Mouse (Mus musculus) neural tube, embryonic 13.5 days (tissue): ENCODE results near the gene Sipa1l1. TPM values are rescaled to one million over a fixed set of nuclear protein-coding genes. Genes with fewer than 3 reads are reported as not detected.

Source experiments
- ATAC-seq: fragments of 200-750 bp; cut with Nextera tagmentation; 2 replicates; pipeline ENCODE4 v1.8.0; 2017; ENCODE audit warnings: low read depth, mild to moderate bottlenecking, moderate TSS enrichment, moderate library complexity
- H3K27ac ChIP-seq: fragments of 300-500 bp; sonication (generic); replicated peaks from 2 replicates; pipeline ENCODE4 v1.5.1; 2015; ENCODE audit warnings: moderate library complexity, mild to moderate bottlenecking, inconsistent platforms
- H3K27me3 ChIP-seq: fragments of 300-500 bp; sonication (generic); 2 replicates; pipeline ENCODE4 v1.6.1; 2015; ENCODE audit warnings: mild to moderate bottlenecking, inconsistent platforms
- H3K36me3 ChIP-seq: fragments of 300-500 bp; sonication (generic); 2 replicates; pipeline ENCODE4 v1.6.1; 2015; ENCODE audit warnings: mild to moderate bottlenecking, inconsistent platforms
- H3K4me1 ChIP-seq: fragments of 300-500 bp; sonication (generic); replicated peaks from 2 replicates; pipeline ENCODE4 v1.6.1; 2015; ENCODE audit warnings: inconsistent platforms
- H3K4me2 ChIP-seq: fragments of 300-500 bp; sonication (generic); 2 replicates; pipeline ENCODE4 v1.6.1; 2015; ENCODE audit warnings: inconsistent platforms, mild to moderate bottlenecking, moderate library complexity
- H3K4me3 ChIP-seq: fragments of 300-500 bp; sonication (generic); 2 replicates; pipeline ENCODE4 v1.5.1; 2015; ENCODE audit warnings: mild to moderate bottlenecking, inconsistent platforms
- H3K9ac ChIP-seq: fragments of 300-500 bp; sonication (generic); 2 replicates; pipeline ENCODE4 v1.6.1; 2015; ENCODE audit warnings: moderate library complexity, mild to moderate bottlenecking, inconsistent platforms
- H3K9me3 ChIP-seq: fragments of 300-500 bp; sonication (generic); 2 replicates; pipeline ENCODE4 v1.6.1; 2016; ENCODE audit warnings: inconsistent platforms
- WGBS: fragments of 180-500 bp; shearing (Covaris S2); methylation state at CpG from one replicate; pipeline ENCODE4 v1.1.7; 2015; 5-methylcytosine and 5-hydroxymethylcytosine counted together
- polyA plus RNA-seq: library from polyadenylated mRNA; unstranded; fragments of >200 nt; fragmentation: Nextera tagmentation; extraction: Ambion mirVana; gene quantifications from 2 replicates; pipeline ENCODE4 v1.2.1, GENCODE M21; 2015

Sipa1l1 gene
- polyA plus RNA-seq, 1 experiment from 2014 or later: 11.6 TPM

- no peak for ATAC-seq
- 82% methylated on average over 7 of the region's 8 CpGs for WGBS
- Histone ChIP-seq H3K27me3 (no peaks in the 10 kb centered on the region), H3K27ac (no peak overlapping the region), H3K9me3 (no peaks in the 10 kb centered on the region), H3K4me3 (no peak overlapping the region), H3K36me3 (no peaks in the 10 kb centered on the region), H3K4me1 (peaks cover 8% of the 10 kb centered on the region; the same call in 1 of the 2 replicates), H3K4me2 (no peak overlapping the region), H3K9ac (no peak overlapping the region)
Observed at GRCm38 (mm10) chr12:82321397-82321796, 152.3 kb downstream of the Sipa1l1 start.

GRCm38 (mm10) chr12:82321855-82322254, 152.7 kb downstream of the Sipa1l1 start:
- Histone ChIP-seq H3K4me3 (no peak overlapping the region), H3K27ac (no peak overlapping the region), H3K9ac (no peak overlapping the region), H3K36me3 (no peaks in the 10 kb centered on the region), H3K9me3 (no peaks in the 10 kb centered on the region), H3K4me2 (no peak overlapping the region), H3K4me1 (peaks cover 8% of the 10 kb centered on the region; the same call in 1 of the 2 replicates), H3K27me3 (no peaks in the 10 kb centered on the region)
- ATAC-seq: no peak
- 93% methylated on average over 2 of the region's 2 CpGs for WGBS

- Histone ChIP-seq H3K27me3 (no peaks in the 10 kb centered on the region), H3K27ac (no peak overlapping the region), H3K36me3 (no peaks in the 10 kb centered on the region), H3K9ac (no peak overlapping the region), H3K9me3 (no peaks in the 10 kb centered on the region), H3K4me3 (no peak overlapping the region), H3K4me2 (no peak overlapping the region), H3K4me1 (peaks cover 8% of the 10 kb centered on the region; the same call in 1 of the 2 replicates)
- no peak for ATAC-seq
- 55% methylated on average over 7 of the region's 7 CpGs for WGBS
Observed at GRCm38 (mm10) chr12:82322759-82323451, 153.8 kb downstream of the Sipa1l1 start.

GRCm38 (mm10) chr12:82324621-82325020, 155.5 kb downstream of the Sipa1l1 start:
- WGBS: 92% methylated on average over 5 of the region's 5 CpGs
- Histone ChIP-seq H3K27me3 (no peaks in the 10 kb centered on the region), H3K9me3 (no peaks in the 10 kb centered on the region), H3K36me3 (no peaks in the 10 kb centered on the region), H3K4me1 (peaks cover 8% of the 10 kb centered on the region; the same call in 1 of the 2 replicates), H3K4me3 (no peak overlapping the region), H3K4me2 (no peak overlapping the region), H3K27ac (no peak overlapping the region), H3K9ac (no peak overlapping the region)
- no peak for ATAC-seq

- peaks cover 8% of the 10 kb centered on the region; the same call in 1 of the 2 replicates for H3K4me1 ChIP-seq
- no peak overlapping the region for H3K4me2 ChIP-seq
- ATAC-seq: no peak
- H3K27ac ChIP-seq: no peak overlapping the region
- 92% methylated on average over 3 of the region's 3 CpGs for WGBS
- no peaks in the 10 kb centered on the region for H3K27me3 ChIP-seq
- H3K36me3 ChIP-seq: no peaks in the 10 kb centered on the region
- no peaks in the 10 kb centered on the region for H3K9me3 ChIP-seq
- no peak overlapping the region for H3K9ac ChIP-seq
- no peak overlapping the region for H3K4me3 ChIP-seq
Observed at GRCm38 (mm10) chr12:82325502-82325901, 156.4 kb downstream of the Sipa1l1 start.

GRCm38 (mm10) chr12:82326438-82326837, 157.3 kb downstream of the Sipa1l1 start:
- Histone ChIP-seq H3K4me1 (peaks cover 8% of the 10 kb centered on the region; the same call in 1 of the 2 replicates), H3K4me3 (no peak overlapping the region), H3K27me3 (no peaks in the 10 kb centered on the region), H3K4me2 (no peak overlapping the region), H3K9ac (no peak overlapping the region), H3K27ac (no peak overlapping the region), H3K9me3 (no peaks in the 10 kb centered on the region), H3K36me3 (no peaks in the 10 kb centered on the region)
- WGBS: 52% methylated on average over 8 of the region's 8 CpGs
- no peak for ATAC-seq

- 100% methylated on average over 1 of the region's 1 CpGs for WGBS
- 0 out of 2 replicates have a peak, but pooled peaks cover 4% of the 10 kb centered on the region for H3K4me1 ChIP-seq
- no peak overlapping the region for H3K9ac ChIP-seq
- H3K36me3 ChIP-seq: no peaks in the 10 kb centered on the region
- H3K27me3 ChIP-seq: no peaks in the 10 kb centered on the region
- no peak for ATAC-seq
- no peak overlapping the region for H3K4me3 ChIP-seq
- H3K4me2 ChIP-seq: no peak overlapping the region
- H3K9me3 ChIP-seq: no peaks in the 10 kb centered on the region
- H3K27ac ChIP-seq: no peak overlapping the region
Observed at GRCm38 (mm10) chr12:82328112-82328511, 159.0 kb downstream of the Sipa1l1 start.

GRCm38 (mm10) chr12:82332836-82333614, 163.9 kb downstream of the Sipa1l1 start:
- no peaks in the 10 kb centered on the region for H3K36me3 ChIP-seq
- H3K4me1 ChIP-seq: peaks cover 23% of the 10 kb centered on the region
- H3K9me3 ChIP-seq: no peaks in the 10 kb centered on the region
- no peak overlapping the region for H3K4me3 ChIP-seq
- no peak for ATAC-seq
- H3K27ac ChIP-seq: no peak overlapping the region
- H3K4me2 ChIP-seq: no peak overlapping the region
- 88% methylated on average over 12 of the region's 12 CpGs for WGBS
- H3K9ac ChIP-seq: no peak overlapping the region
- H3K27me3 ChIP-seq: no peaks in the 10 kb centered on the region

GRCm38 (mm10) chr12:82333999-82334398, 164.9 kb downstream of the Sipa1l1 start:
- Histone ChIP-seq H3K27ac (no peak overlapping the region), H3K9ac (no peak overlapping the region), H3K4me3 (no peak overlapping the region), H3K4me2 (no peak overlapping the region), H3K9me3 (no peaks in the 10 kb centered on the region), H3K4me1 (peaks cover 26% of the 10 kb centered on the region), H3K27me3 (no peaks in the 10 kb centered on the region), H3K36me3 (no peaks in the 10 kb centered on the region)
- no peak for ATAC-seq
- 74% methylated on average over 5 of the region's 5 CpGs for WGBS

GRCm38 (mm10) chr12:82334550-82334949, 165.4 kb downstream of the Sipa1l1 start:
- WGBS: 53% methylated on average over 4 of the region's 4 CpGs
- Histone ChIP-seq H3K27ac (no peak overlapping the region), H3K4me2 (no peak overlapping the region), H3K9me3 (no peaks in the 10 kb centered on the region), H3K9ac (no peak overlapping the region), H3K36me3 (no peaks in the 10 kb centered on the region), H3K4me1 (peaks cover 31% of the 10 kb centered on the region), H3K4me3 (no peak overlapping the region), H3K27me3 (no peaks in the 10 kb centered on the region)
- no peak for ATAC-seq

GRCm38 (mm10) chr12:82335095-82335494, 166.0 kb downstream of the Sipa1l1 start:
- Histone ChIP-seq H3K4me3 (no peak overlapping the region), H3K4me2 (no peak overlapping the region), H3K36me3 (no peaks in the 10 kb centered on the region), H3K9ac (no peak overlapping the region), H3K27ac (no peak overlapping the region), H3K27me3 (no peaks in the 10 kb centered on the region), H3K4me1 (peaks cover 37% of the 10 kb centered on the region), H3K9me3 (no peaks in the 10 kb centered on the region)
- WGBS: 18% methylated on average over 1 of the region's 1 CpGs
- ATAC-seq: no peak

GRCm38 (mm10) chr12:82338550-82338949, 169.4 kb downstream of the Sipa1l1 start:
- Histone ChIP-seq H3K4me3 (no peak overlapping the region), H3K36me3 (no peaks in the 10 kb centered on the region), H3K9ac (no peak overlapping the region), H3K4me1 (peaks cover 37% of the 10 kb centered on the region), H3K9me3 (no peaks in the 10 kb centered on the region), H3K27me3 (no peaks in the 10 kb centered on the region), H3K27ac (no peak overlapping the region), H3K4me2 (no peak overlapping the region)
- WGBS: 86% methylated on average over 4 of the region's 4 CpGs
- no peak for ATAC-seq
